Comparison of ENCODE assay signal across 8 mouse cellular contexts in genomic region chr12:85176846-85177523, GRCm38 (mm10). TPM values are rescaled to one million over a fixed set of nuclear protein-coding genes. Genes with fewer than 3 reads are reported as not detected.
A peak's percentile ranks its signal among the peaks of the same experiment; 100 is the strongest.
DNase-seq lines count a peak whose midpoint lies in the region; ATAC-seq and TF ChIP-seq lines count a peak whose summit lies in the region.

No protein-coding gene starts in this region.

- peak overlapping the region; percentile 36; the same call in 1 of the 2 replicates for H3K27ac ChIP-seq in layer of hippocampus, adult 2 months
- no peak overlapping the region for H3K27ac ChIP-seq in heart, embryonic 16.5 days (ENCODE audit: low read length)
- no peak overlapping the region for H3K27ac ChIP-seq in limb, embryonic 11.5 days (replicated peaks; ENCODE audit: low read depth, low read length)
- H3K27ac ChIP-seq in midbrain, embryonic 10.5 days (replicated peaks): peak overlapping the region; percentile 50
- H3K27ac ChIP-seq in stomach, embryonic 16.5 days (ENCODE audit: low read length): no peak overlapping the region

- intact Hi-C loops in left cerebral cortex, postnatal 10 days (cut with DNase I): no loop called here

- peak overlapping the region; percentile 53 for H3K9ac ChIP-seq in heart, embryonic 16.5 days (ENCODE audit: low read length)
- H3K9ac ChIP-seq in limb, embryonic 11.5 days (ENCODE audit: low read length): peak overlapping the region; percentile 17
- H3K9ac ChIP-seq in stomach, embryonic 16.5 days (ENCODE audit: low read length): peak overlapping the region; percentile 69

- TF ChIP-seq CTCF in layer of hippocampus, adult 2 months (conservative IDR thresholded peaks at IDR 0.05): no peak

- H3K4me3 ChIP-seq in layer of hippocampus, adult 2 months: peak overlapping the region; percentile 43
- peak overlapping the region; percentile 53 for H3K4me3 ChIP-seq in heart, embryonic 16.5 days (ENCODE audit: low read length)
- peak overlapping the region; percentile 31 for H3K4me3 ChIP-seq in limb, embryonic 11.5 days (ENCODE audit: low read depth, low read length)
- H3K4me3 ChIP-seq in midbrain, embryonic 10.5 days: peak overlapping the region; percentile 51
- H3K4me3 ChIP-seq in stomach, embryonic 16.5 days (replicated peaks; ENCODE audit: low read length): peak overlapping the region; percentile 46

- H3K4me2 ChIP-seq in heart, embryonic 16.5 days (ENCODE audit: low read depth, low read length): peak overlapping the region; percentile 71
- peak overlapping the region; percentile 64 for H3K4me2 ChIP-seq in limb, embryonic 11.5 days (ENCODE audit: low read depth, severe bottlenecking)
- H3K4me2 ChIP-seq in stomach, embryonic 16.5 days (ENCODE audit: low read depth, low read length): peak overlapping the region; percentile 85

- 0 out of 2 replicates have a peak, but pooled peaks have one; percentile 34 for ATAC-seq in heart, embryonic 16.5 days (replicated peaks; ENCODE audit: extremely low read depth, insufficient read depth, low FRiP score)
- ATAC-seq in limb, embryonic 11.5 days (ENCODE audit: insufficient number of reproducible peaks, low FRiP score, low TSS enrichment, low read depth): no peak
- ATAC-seq in stomach, embryonic 16.5 days (ENCODE audit: insufficient read depth, low FRiP score): peak; percentile 55; the same call in 1 of the 2 replicates

- no peak for DNase-seq in layer of hippocampus, adult 2 months (ENCODE audit: low spot score in 2 of 2)
- no peak for DNase-seq in layer of hippocampus, postnatal 36 days
- peak; percentile 61 for DNase-seq in embryo, embryonic 9.5 days (ENCODE audit: extremely low spot score)
- DNase-seq in limb, embryonic 11.5 days (ENCODE audit: low spot score): peak; percentile 69
- peak; percentile 49 for DNase-seq in midbrain, embryonic 10.5 days (ENCODE audit: low spot score)
- no peak for DNase-seq in left cerebral cortex, postnatal 10 days (ENCODE audit: extremely low spot score in 1 of 2, low spot score in 2 of 2)

- H3K27me3 ChIP-seq in heart, embryonic 16.5 days (ENCODE audit: control insufficient read depth, insufficient read depth, low read length): 0 out of 2 replicates have a peak, but pooled peaks cover 3% of the 10 kb centered on the region
- no peaks in the 10 kb centered on the region for H3K27me3 ChIP-seq in limb, embryonic 11.5 days (ENCODE audit: control insufficient read depth, insufficient read depth, low read length)
- peaks cover 82% of the 10 kb centered on the region for H3K27me3 ChIP-seq in midbrain, embryonic 10.5 days (ENCODE audit: low read depth, poor library complexity, severe bottlenecking)
- H3K27me3 ChIP-seq in stomach, embryonic 16.5 days (ENCODE audit: control insufficient read depth, insufficient read depth, low read length): no peaks in the 10 kb centered on the region

- WGBS in heart, embryonic 16.5 days: 2% methylated on average over 32 of the region's 32 CpGs
- 2% methylated on average over 32 of the region's 32 CpGs for WGBS in limb, embryonic 11.5 days
- 4% methylated on average over 32 of the region's 32 CpGs for WGBS in midbrain, embryonic 10.5 days
- 2% methylated on average over 32 of the region's 32 CpGs for WGBS in stomach, embryonic 16.5 days

- no peaks in the 10 kb centered on the region for H3K9me3 ChIP-seq in heart, embryonic 16.5 days (replicated peaks; ENCODE audit: control insufficient read depth, low read length)
- H3K9me3 ChIP-seq in limb, embryonic 11.5 days (ENCODE audit: control insufficient read depth, low read length): no peaks in the 10 kb centered on the region
- no peaks in the 10 kb centered on the region for H3K9me3 ChIP-seq in midbrain, embryonic 10.5 days (replicated peaks)
- no peaks in the 10 kb centered on the region for H3K9me3 ChIP-seq in stomach, embryonic 16.5 days (replicated peaks; ENCODE audit: control insufficient read depth, low read length)

- no peaks in the 10 kb centered on the region for H3K36me3 ChIP-seq in heart, embryonic 16.5 days (ENCODE audit: control insufficient read depth, insufficient read depth)
- no peaks in the 10 kb centered on the region for H3K36me3 ChIP-seq in limb, embryonic 11.5 days (ENCODE audit: control insufficient read depth, insufficient read depth, low read length)
- no peaks in the 10 kb centered on the region for H3K36me3 ChIP-seq in midbrain, embryonic 10.5 days
- no peaks in the 10 kb centered on the region for H3K36me3 ChIP-seq in stomach, embryonic 16.5 days (ENCODE audit: control insufficient read depth, insufficient read depth, low read length)

- H3K4me1 ChIP-seq in heart, embryonic 16.5 days (ENCODE audit: control insufficient read depth, insufficient read depth, low read length): peaks cover 39% of the 10 kb centered on the region
- peaks cover 32% of the 10 kb centered on the region for H3K4me1 ChIP-seq in limb, embryonic 11.5 days (ENCODE audit: control insufficient read depth, insufficient read depth, low read length)
- H3K4me1 ChIP-seq in midbrain, embryonic 10.5 days: peaks cover 55% of the 10 kb centered on the region
- H3K4me1 ChIP-seq in stomach, embryonic 16.5 days (ENCODE audit: control insufficient read depth, insufficient read depth, low read length): peaks cover 45% of the 10 kb centered on the region

RNA-seq across cellular contexts. Expression of gene Pgf, which starts 0.6 kb away (rescaled TPM):
- total RNA-seq in layer of hippocampus, adult 2 months (2021): 1 to 10 TPM; 4.7 to 5.2 TPM
- total RNA-seq in layer of hippocampus, postnatal 36 days (2021): 1 to 10 TPM; 4.2 to 4.5 TPM
- polyA plus RNA-seq in heart, embryonic 16.5 days (2015; fragmentation: Nextera tagmentation; extraction: Ambion mirVana): 8.2 and 9.2 TPM in 2 replicates
- 13.4 and 13.5 TPM in 2 replicates for polyA plus RNA-seq in limb, embryonic 11.5 days (2014; fragmentation: Nextera tagmentation; extraction: Ambion mirVana)
- 2.9 and 3.9 TPM in 2 replicates for polyA plus RNA-seq in midbrain, embryonic 10.5 days (2016; fragmentation: Nextera tagmentation; extraction: Ambion mirVana)
- polyA plus RNA-seq in stomach, embryonic 16.5 days (2015; fragmentation: Nextera tagmentation; extraction: Ambion mirVana): 14.9 and 16.3 TPM in 2 replicates
- 1 to 10 TPM; 3.9 to 4.8 TPM for total RNA-seq in left cerebral cortex, postnatal 10 days (2021)

RNA-seq across cellular contexts. Expression of gene Rps6kl1, which starts 25.9 kb away (rescaled TPM):
- 10 to 100 TPM; 39.0 to 40.0 TPM for total RNA-seq in layer of hippocampus, adult 2 months (2021)
- total RNA-seq in layer of hippocampus, postnatal 36 days (2021): 10 to 100 TPM; 39.9 to 40.2 TPM
- polyA plus RNA-seq in heart, embryonic 16.5 days (2015; fragmentation: Nextera tagmentation; extraction: Ambion mirVana): 1.6 and 2.5 TPM in 2 replicates
- polyA plus RNA-seq in limb, embryonic 11.5 days (2014; fragmentation: Nextera tagmentation; extraction: Ambion mirVana): 0.51 and 0.61 TPM in 2 replicates
- 1.7 and 2.6 TPM in 2 replicates for polyA plus RNA-seq in midbrain, embryonic 10.5 days (2016; fragmentation: Nextera tagmentation; extraction: Ambion mirVana)
- 1.3 and 1.8 TPM in 2 replicates for polyA plus RNA-seq in stomach, embryonic 16.5 days (2015; fragmentation: Nextera tagmentation; extraction: Ambion mirVana)
- total RNA-seq in left cerebral cortex, postnatal 10 days (2021): 10 to 100 TPM; 38.8 to 39.5 TPM

RNA-seq across cellular contexts. Expression of gene Eif2b2, which starts 42.3 kb away (rescaled TPM):
- total RNA-seq in layer of hippocampus, adult 2 months (2021): 10 to 100 TPM; 63.5 to 65.3 TPM
- 10 to 100 TPM; 52.4 to 57.6 TPM for total RNA-seq in layer of hippocampus, postnatal 36 days (2021)
- polyA plus RNA-seq in heart, embryonic 16.5 days (2015; fragmentation: Nextera tagmentation; extraction: Ambion mirVana): 57.6 and 68.6 TPM in 2 replicates
- 102 and 103 TPM in 2 replicates for polyA plus RNA-seq in limb, embryonic 11.5 days (2014; fragmentation: Nextera tagmentation; extraction: Ambion mirVana)
- polyA plus RNA-seq in midbrain, embryonic 10.5 days (2016; fragmentation: Nextera tagmentation; extraction: Ambion mirVana): 120 and 121 TPM in 2 replicates
- 72.9 and 82.5 TPM in 2 replicates for polyA plus RNA-seq in stomach, embryonic 16.5 days (2015; fragmentation: Nextera tagmentation; extraction: Ambion mirVana)
- total RNA-seq in left cerebral cortex, postnatal 10 days (2021): 10 to 100 TPM; 60.8 to 61.7 TPM

Comparison
In these comparisons a context has a peak if more than half of its experiments do, and no peak if none do; other contexts are left out.
1. DNase-seq: peak in embryo, embryonic 9.5 days (single experiment), limb, embryonic 11.5 days (single experiment) and midbrain, embryonic 10.5 days (single experiment); none in layer of hippocampus, adult 2 months (0 of 2), layer of hippocampus, postnatal 36 days (0 of 2) and left cerebral cortex, postnatal 10 days (0 of 2).
2. H3K27ac ChIP-seq: peak in layer of hippocampus, adult 2 months (single experiment) and midbrain, embryonic 10.5 days (single experiment); none in heart, embryonic 16.5 days (single experiment), limb, embryonic 11.5 days (single experiment) and stomach, embryonic 16.5 days (single experiment).
3. H3K9ac ChIP-seq: peak in every context shown above with its lines; median percentile 69 in stomach, embryonic 16.5 days; 53 in heart, embryonic 16.5 days; 17 in limb, embryonic 11.5 days.
4. Peak in every context shown above with its lines, with median percentiles within 50 percentile points of each other: H3K4me3 ChIP-seq and H3K4me2 ChIP-seq.